Mouse (Mus musculus): Measurements from ENCODE around the gene Gm10300.
A peak's percentile ranks its signal among the peaks of the same experiment; 100 is the strongest.

The Gm10300 gene

DNA sequence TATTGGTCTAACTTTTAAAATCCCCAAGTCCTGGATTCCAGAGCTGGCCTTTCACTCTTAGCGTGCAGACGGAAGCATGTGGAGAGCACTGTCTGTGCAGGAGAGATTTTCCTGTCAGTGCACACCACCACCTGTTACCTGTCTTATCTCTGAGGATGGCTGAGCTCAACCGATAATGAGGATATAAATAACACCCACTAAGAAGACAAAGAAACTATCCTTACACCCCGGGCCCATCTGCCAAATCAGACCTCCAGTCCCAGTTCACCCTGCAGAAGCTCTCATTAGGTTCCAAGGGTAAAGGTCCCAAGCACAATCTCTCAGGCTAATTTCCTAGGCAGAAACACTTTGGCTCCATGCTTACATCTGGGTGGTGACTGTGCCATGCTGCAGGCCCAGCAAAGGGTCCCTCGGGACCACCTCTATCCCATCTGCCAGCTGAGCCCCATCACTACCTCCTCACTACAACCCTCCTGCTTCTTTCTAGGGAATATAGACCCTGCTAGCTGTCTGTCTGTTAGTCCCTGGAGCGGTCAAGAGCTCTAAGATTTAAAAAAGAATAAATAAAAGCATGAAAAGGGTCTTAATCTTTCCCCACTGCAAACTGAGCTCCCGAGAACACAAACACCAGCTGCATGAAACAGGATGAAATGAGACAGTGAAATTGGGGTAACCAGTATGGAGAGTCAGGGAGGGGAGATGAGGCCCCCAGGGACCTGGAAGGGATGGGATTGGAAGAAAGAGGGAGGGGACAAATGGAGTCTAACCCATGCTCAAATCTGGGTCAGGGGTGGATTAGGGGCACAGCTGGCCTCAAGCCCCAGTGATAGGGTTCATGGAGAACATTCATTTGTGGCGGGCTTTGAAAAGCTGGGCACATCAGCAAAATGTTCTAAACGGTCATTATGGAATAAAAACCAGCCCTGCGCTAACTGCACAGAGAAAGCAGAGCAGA lies 22.9 kb upstream of the Gm10300 start:
- no peak for DNase-seq (ENCODE audit: low spot score in 2 of 2)

DNA sequence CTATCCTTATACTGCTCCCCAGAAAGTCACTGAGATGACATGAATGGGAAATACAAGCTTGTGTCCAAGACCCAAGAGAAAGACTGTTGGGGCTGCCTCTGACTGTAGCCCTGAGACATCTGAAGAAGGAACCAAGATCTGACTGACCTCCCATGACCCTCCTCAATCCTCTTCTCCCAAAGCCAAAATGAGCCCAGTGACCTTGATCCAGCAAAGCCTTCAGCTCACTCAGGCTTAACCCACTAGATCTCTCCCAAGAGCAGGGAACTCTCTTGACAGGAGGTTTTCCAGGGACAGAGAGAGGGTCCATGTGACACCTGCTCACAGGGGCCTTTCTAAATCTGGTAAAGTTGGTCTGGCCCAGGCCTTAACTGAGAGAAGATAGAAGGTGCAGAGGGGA lies 17.2 kb upstream of the Gm10300 start:
- DNase-seq (ENCODE audit: low spot score in 2 of 2): no peak

DNA sequence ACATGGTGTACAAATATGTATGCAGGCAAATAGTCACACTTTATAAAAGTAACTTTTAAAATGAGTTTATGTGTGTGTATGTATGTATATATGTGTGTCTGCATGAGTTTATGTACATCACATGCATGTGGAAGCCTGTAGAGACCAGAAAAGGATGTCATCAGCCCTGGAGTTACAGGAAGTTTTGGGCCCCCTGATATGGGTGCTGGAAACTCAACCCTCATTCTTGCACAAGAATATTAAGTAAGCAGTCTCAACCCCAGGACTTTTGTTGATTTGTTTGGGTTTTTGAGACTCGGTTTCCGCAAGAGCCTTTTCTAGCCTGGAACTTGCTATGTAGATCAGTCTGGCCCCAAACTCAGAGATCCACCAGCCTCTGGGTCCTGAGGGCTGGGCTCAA lies 15.0 kb upstream of the Gm10300 start:
- DNase-seq (ENCODE audit: low spot score in 2 of 2): no peak

DNA sequence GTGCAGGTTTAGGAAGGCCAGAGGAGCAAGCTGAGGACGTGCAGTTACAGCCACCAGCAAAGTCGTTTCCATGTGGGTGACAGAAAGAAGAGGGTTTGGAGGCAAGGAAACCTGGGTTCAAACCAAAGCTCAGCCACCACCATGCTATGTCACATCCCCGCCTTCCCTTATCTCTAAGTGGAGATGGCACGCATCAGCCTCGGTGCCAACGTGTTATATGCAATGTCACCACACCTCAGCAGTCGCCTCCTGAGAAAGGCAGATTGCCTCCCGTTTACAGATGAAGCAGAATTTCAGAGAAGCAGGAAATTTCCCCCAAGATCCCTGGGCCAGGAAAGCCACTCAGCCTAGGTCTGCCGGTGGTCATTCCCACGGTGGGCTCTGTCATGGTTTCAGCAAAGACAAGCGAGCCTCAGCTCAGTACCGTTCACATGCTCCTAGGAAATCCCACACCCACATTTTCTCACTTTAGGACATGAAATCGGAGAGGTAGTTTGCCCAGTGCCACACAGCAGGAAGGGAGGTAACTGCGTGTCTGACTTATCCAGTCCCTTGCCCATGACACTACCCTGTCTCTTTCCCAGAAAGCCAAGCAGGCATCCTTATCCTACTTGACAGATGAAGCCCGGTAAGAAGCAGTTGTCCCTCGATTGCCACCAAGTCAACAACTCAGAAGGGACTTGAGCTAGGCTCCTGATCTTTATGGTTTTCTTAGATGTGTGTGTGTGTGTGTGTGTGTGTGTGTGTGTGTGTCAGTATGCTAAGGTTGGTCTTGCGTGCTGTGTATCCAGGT lies 14.3 kb upstream of the Gm10300 start:
- DNase-seq (ENCODE audit: low spot score in 2 of 2): peak; percentile 45 to 70

DNA sequence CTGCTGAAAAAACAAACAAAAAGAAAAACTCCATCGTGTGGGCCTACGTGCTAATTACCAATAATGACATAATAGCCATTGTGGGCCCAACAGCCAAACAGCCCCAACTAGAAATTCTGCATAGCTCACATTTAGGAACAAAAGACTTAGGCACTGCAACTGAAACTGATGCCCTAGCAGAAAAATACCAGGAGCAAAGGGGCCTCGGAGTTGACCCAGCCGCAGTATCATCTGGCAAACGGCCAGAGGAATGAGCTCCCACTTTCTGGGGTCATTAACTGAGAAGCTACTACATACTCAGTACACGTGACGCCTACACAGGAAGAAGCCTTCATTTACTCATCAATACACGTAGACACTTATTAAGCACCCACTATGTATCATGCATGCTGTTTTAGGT lies 12.2 kb upstream of the Gm10300 start:
- no peak for DNase-seq (ENCODE audit: low spot score in 2 of 2)

DNA sequence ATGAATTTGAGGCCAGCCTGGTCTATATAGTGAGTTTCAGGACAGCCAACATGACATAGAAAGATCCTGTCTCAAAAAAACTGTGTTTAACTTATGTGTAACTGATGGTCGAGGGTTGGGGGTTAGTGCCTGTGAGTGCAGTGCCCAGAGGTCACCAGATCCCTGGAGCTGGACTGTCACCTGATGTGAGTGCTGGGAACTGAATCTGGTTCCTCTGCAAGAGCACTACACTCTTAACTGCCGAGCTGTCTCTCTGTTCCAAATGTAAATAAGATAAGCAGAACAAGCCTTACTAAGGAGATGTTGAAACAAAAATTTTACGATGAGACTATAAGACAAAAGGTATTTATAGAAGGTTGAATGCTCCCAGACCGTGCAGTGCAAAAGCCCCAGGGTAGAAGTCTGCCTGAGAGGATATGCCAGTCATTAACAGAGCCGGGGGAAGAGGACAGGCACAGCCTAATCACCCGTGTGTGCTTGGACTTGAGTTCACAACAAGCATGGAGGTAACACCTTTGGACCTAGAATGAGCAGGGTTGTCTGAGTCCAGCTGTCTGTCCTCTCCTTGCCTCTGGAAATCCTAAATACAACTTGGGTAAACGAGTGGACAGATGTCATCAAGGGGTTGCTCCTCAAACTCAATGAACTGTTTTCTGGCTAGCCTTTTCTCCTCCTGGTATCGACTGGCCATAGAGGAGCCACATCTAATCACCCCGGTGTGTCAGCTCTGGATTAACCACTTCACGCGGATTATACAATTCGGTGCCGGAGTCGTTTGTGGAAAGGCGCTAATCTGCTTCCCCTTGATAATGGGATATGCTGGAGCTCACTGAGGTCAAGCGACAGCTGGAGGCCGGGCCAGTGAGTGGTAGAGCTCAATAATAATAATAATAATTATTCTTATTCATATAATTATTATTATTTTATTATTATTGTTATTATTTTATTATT lies 11.3 kb upstream of the Gm10300 start:
- DNase-seq (ENCODE audit: low spot score in 2 of 2): no peak

DNA sequence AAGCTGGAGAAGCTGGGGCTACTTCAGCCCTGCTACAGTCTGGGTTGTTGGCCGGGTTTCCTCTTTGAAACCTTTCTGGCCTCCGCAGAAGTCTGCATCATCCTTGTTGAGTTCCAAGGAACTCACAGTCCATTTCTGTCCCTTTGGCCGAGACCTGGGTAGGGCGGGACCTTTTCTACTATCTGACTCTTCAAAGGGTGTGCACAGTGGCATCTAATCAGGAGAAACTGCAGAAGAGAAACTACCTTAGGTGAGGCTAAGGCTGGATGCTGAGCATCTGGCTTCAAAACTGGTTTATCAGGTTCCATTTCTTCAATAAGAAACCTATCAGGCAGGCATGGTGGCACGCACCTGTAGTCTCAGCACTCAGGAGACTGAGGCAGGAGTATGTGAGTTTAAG lies 9.9 kb upstream of the Gm10300 start:
- DNase-seq (ENCODE audit: low spot score in 2 of 2): no peak

DNA sequence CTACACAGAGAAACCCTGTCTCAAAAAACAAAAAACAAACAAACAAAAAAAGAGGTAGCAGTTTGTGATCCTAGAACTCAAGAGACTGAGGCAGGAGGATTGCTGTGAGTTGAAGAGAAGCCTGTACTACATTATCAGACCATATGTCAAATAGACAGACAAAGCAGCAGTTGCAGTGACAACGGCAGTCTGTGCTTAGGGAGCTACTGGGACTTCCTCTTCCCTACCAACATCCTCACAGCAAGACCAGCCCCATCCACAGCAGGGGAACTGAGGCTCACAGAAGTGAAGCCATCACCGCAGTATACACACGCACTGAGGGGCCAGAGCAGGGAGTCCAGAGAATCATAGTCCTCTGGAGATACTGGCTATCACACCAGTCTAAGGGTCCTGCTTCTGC lies 8.9 kb upstream of the Gm10300 start:
- no peak for DNase-seq (ENCODE audit: low spot score in 2 of 2)

DNA sequence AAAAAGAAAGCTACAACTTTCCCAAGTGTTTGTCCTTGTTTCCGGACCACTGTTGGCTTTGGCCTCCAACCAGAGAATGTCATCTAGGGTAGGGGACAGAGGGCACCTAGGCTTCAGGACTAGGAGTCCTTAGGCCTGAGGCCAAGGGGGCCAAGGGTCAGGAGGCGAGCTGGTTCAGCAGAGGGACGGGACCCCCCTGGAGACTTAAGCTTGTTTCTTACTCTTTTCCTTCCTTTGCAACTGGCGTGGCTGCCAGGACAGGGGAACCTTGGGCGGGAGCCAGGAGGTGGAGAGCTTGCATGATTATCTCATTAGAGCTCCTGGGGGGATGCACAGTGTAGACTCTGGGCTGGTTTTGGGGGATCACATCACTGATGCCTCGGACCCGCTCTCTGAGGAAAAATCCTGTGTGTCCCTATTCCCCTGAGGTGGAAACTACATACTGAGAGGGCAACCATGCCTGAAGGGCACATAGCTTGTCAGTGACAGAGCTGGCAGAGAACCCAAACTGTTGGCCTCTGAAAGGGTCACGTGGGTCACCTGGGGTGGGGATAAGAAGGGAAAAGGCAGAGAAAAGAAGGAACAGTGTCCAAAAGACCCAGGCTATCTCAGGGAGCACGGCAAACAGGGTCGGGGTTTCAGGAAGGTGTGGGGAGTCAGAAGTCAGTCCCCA lies 8.3 kb upstream of the Gm10300 start:
- DNase-seq (ENCODE audit: low spot score in 2 of 2): no peak

DNA sequence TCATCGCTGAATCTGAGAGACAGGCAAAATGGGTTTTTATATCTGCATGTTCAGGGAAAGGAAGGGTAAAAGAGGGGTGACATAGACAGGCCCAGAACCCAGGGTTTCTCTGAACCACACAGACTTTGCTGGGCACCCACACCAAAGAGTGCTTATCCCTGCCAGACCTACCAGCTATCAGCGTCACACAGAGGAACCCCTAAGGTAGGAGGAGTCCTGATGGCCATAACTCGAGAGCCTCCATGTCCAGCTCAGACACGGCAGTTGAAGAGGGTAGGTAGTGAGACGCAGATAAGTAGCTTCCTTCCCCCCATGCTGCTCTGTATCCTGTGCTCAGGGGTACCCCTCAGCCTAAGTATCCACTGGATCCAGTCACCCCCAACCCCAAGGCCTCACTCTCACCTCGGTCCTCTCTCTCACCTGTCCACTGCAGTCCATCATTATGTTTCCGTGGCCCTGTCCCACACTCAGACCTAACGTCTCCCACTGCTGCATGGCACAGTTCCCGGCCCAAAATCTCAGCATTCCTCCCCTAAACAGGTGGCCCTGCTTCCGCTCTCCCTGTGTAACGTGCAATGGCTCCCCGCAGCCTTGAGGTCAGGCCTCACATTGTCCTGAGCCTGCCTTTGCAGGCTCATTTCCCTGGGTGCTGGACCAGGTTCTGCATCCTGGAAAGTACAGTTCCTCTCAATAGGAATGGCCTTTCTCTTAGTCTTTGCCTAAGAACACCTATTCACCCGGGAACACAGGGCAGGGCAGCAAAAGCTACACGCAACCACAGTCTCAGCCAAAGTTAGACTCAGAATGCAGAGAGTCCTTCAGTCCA lies 7.2 kb upstream of the Gm10300 start:
- no peak for DNase-seq (ENCODE audit: low spot score in 2 of 2)

DNA sequence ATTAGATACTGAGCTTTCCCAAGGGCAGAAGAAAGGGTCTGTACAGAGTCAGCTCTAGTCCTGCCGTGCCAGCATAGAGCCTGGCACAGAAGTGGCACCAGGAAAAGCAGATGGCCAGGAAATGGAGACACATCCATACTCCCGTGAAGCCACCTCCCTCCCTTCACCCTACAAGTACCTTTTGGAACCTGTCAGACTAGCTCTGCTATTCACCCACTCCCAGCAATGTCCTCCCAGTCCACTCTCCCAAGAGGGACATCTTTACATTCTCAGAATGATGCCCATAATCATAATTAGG lies 6.6 kb upstream of the Gm10300 start:
- DNase-seq (ENCODE audit: low spot score in 2 of 2): no peak

DNA sequence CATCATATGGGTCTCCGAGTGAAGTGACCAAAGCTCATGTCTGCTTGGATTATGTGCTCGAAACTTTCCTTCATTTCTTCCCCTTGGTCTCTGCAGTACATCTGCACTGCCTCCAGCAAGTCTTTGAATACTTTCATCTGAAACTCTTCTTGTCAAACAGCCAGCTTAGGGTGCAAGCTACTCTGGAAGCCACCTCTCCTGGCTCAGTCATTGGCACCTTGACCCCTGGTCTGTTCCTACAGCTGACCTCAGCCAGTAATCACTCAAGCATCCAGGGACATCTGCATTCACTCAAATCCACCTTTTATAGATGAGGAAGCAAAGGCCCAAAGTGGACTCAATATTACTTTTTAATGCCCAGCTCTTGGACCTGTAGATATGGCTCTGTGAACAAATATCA lies 2.8 kb upstream of the Gm10300 start:
- DNase-seq (ENCODE audit: low spot score in 2 of 2): no peak

DNA sequence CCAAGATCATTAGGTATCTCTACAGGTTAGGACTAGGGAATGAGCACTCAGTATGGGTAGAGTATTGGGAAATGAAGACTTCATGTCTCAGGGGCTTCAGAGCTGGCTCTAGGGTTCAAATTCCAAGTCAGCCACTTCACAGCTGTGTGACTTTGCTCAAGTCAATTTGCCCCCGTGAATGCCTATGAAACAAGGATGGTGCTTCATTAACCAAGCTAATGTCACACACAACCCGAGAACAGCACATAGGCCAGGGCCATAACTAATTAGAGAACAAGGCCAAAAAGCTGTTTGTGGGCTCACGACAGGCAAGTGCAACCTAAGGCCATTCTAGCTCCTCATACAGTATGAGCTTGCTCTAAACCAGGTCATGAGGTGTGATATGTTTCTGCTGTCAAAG lies 2.3 kb upstream of the Gm10300 start:
- DNase-seq (ENCODE audit: low spot score in 2 of 2): no peak

DNA sequence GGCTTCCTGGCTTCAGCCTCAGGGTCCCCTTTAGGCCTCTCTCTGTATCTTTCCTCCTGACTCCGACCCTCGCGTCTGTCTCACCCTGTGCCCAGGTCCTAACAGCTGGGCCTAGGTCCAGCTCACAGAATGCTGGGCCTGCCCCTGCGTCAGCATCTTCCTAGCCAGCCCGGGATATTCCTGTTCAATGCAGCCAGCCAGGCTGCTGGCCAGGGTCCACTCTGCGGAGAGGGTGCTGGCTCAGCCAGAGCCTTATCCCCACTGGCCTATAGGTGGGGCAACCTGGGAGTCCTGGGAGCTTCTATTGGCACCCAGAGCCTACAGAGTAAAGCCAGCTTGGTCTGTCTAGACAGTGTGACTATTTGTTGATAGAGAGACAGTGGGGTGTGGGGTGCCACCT lies 1.6 kb upstream of the Gm10300 start:
- DNase-seq (ENCODE audit: low spot score in 2 of 2): no peak

DNA sequence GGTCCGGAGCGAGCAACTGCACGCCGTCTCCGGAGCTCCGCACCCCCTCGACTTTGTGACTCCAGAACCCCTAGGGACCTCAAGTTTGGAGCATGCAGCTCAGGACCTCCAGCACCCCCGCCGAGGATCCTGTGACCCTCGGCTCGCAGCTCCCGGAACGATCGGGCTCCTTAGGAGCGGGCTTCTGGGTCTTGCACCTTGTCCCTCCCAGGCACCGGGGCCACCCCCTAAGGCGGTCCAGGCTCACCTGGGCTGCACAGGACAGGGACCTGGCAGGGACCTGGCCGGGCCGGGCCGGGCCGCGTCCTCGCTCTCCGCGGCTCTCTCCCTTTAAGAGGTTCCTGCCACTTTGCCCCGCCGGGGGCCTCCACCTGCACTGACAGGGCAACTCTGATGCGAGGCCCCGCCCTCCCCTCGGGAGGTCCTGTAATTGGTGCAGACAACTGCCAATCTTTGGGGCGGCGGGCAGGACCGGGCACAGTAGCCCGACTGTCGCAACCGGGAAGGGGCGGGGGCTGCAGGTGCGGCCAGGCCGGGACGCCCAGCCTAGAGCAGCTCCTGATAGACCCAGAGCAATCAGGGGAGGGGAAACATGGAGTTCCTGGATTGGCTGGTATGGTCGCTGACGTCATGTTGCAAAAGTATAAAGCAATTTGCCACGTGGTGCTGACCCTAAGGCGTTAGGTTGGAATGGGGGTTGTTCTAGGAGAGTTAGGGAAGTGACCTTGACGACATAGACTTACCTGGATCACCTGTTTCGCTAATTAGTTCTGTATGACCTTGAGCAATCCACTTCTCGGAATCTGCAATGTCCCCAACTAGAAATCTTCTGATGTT lies 654 bp downstream of the Gm10300 start, which contains the start of gene Epb41:
Gene Epb41, minus strand, starts transcription at position 389 of the 837 bp plus-strand sequence.
- DNase-seq (ENCODE audit: low spot score in 2 of 2): peak; percentile 99 to 100

DNA sequence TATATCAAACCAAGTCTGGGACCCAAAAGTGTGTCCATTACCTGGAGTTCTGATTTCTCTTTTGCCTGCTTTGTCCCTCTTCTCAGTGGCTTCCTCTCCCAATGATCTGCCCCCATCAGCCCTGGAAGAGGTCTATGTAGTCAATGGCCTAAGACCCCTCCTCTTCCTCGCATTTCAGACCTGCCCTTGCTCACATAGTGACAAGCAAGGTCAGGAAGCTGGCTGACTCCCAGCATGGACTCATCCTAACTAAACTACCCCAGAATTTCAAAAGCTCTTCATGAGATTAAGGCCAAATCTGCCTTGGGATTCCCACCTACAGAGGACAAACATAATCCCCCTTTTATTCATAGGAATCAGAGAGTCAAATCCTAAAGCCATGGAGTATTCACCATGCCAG lies 1.3 kb downstream of the Gm10300 start:
- DNase-seq (ENCODE audit: low spot score in 2 of 2): no peak

DNA sequence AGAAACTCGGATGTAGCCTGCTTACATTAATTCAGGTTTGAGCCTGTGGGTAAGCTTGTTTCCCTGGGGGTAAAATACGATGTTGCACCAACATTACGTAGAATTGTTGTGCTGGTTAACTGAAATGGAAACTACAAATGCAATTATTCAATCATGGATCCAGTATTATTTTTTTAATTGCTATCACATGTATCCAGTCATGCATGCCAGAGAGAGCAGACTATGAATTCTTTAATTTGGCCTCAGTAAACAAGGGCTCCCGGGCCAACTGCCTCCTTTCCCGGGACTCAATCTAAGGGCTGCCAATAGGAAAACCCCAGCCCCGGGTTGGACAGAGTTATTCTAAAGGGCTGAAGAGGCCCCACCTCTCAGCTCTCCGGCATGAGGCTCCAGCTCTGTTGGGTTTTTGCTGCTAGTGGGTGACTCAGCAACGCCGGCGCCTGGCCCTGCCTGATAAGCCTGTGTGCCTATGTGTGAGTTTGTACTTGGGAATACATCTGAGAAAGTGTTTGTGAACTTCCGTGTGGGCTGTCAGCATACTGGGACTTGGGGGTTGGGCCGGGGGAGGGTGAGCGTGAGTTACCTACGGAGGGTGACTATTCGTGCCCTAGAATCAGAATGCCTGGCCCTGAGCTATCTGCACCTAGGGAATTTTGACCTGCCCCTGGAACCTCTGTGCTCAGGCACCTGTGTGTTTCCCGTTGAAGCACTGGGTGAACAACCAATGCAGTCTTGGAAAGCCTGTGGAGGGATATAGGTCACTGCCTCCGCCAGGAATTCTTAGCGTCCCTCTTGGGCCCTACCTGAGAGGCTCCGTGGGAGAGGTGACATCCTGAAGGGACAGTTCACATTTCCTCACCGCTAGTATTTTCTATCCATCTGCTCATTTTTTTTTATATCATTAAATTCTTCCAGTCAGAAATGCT lies 2.2 kb downstream of the Gm10300 start:
- DNase-seq (ENCODE audit: low spot score in 2 of 2): peak; percentile 74 to 87

DNA sequence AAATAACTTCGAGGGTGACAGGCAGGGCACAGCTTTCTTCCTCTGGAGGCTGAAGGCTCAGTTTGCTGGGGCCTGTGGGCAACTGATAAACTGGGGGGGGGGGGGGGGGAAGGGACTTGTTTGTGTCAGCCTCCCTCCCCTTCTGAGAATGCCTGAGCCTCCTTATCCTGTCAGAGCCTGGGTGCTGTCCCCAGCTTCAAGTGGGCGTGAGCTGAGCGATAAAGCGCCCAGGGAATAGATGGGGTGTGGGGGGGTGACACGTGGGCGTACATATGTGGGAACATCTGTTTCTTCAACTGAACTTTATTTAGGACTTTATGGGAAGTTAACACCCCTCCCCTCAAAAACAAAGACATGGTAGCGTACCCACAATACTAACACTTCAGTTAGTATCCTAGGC lies 2.9 kb downstream of the Gm10300 start:
- peak; percentile 62 to 81 for DNase-seq (ENCODE audit: low spot score in 2 of 2)

Data from spleen, postnatal 36 days (tissue).